7 mouse cellular contexts compared by ENCODE assay signal in the genomic region with DNA sequence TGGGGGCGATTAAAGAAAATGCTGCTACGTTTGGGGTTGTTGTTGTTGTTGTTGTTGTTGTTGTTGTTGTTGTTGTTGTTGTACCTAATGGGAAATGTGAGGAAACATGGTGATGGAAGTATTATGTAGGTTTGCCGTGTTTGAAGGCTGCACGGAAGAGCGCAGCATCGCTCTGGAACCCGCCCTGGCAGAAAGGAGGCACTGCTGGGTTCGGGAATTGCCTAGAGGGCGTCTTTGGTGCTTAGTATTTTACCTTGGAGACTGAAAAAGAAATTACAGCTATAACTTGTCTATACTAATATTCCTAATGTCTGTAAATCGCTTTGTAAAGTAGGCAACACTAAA. TPM values are rescaled to one million over a fixed set of nuclear protein-coding genes. Genes with fewer than 3 reads are reported as not detected.
A peak's percentile ranks its signal among the peaks of the same experiment; 100 is the strongest.
DNase-seq lines count a peak whose midpoint lies in the region; ATAC-seq and TF ChIP-seq lines count a peak whose summit lies in the region.

No protein-coding gene starts in this region.

- WGBS in liver, embryonic 16.5 days (ENCODE audit: insufficient replicate concordance) = 2% methylated on average over 10 of the region's 10 CpGs

- H3K9ac ChIP-seq in liver, embryonic 16.5 days (ENCODE audit: low read depth, low read length) = no peak overlapping the region; the same call in 1 of the 2 replicates

- DNase-seq in testis, postnatal 14 days (ENCODE audit: low spot score) = no peak
- peak; percentile 58 for DNase-seq in embryo, embryonic 10.5 days (ENCODE audit: low spot score)
- peak; percentile 2 for DNase-seq in induced T-regulatory cell, adult 2 months (ENCODE audit: low read depth)
- peak; percentile 32 for DNase-seq in splenic B cell, adult 2 months (ENCODE audit: low read depth, low spot score)
- DNase-seq in B cell, adult 2 months = no peak

- no peaks in the 10 kb centered on the region for H3K36me3 ChIP-seq in testis, adult 2 months (ENCODE audit: control insufficient read depth, insufficient read depth, low read length)
- H3K36me3 ChIP-seq in liver, embryonic 16.5 days (ENCODE audit: control insufficient read depth, insufficient read depth) = no peaks in the 10 kb centered on the region
- no peaks in the 10 kb centered on the region for H3K36me3 ChIP-seq in splenic B cell, adult 2 months (ENCODE audit: control insufficient read depth, insufficient read depth, low read length, poor library complexity, severe bottlenecking)

- ATAC-seq in liver, embryonic 16.5 days (ENCODE audit: low read depth) = no peak

- no peaks in the 10 kb centered on the region for H3K9me3 ChIP-seq in liver, embryonic 16.5 days (replicated peaks; ENCODE audit: control insufficient read depth, low read length)

- H3K27ac ChIP-seq in testis, adult 2 months (ENCODE audit: control insufficient read depth, insufficient read depth, low read depth, low read length) = no peak overlapping the region
- no peak overlapping the region for H3K27ac ChIP-seq in liver, embryonic 16.5 days (ENCODE audit: low read length)

- no peaks in the 10 kb centered on the region for H3K27me3 ChIP-seq in testis, adult 2 months (ENCODE audit: control insufficient read depth, insufficient read depth, low read length)
- H3K27me3 ChIP-seq in liver, embryonic 16.5 days (ENCODE audit: control insufficient read depth, insufficient read depth, low read depth, low read length) = peaks cover 28% of the 10 kb centered on the region
- H3K27me3 ChIP-seq in splenic B cell, adult 2 months (ENCODE audit: control insufficient read depth, insufficient read depth, low read length, poor library complexity, severe bottlenecking) = no peaks in the 10 kb centered on the region

- H3K4me1 ChIP-seq in testis, adult 2 months (ENCODE audit: control insufficient read depth, insufficient read depth, low read length) = peaks cover 5% of the 10 kb centered on the region
- H3K4me1 ChIP-seq in liver, embryonic 16.5 days (ENCODE audit: control insufficient read depth, low read depth, low read length) = no peaks in the 10 kb centered on the region

- no peak for TF ChIP-seq CTCF in testis, adult 2 months (IDR thresholded peaks at IDR 0.05; ENCODE audit: control insufficient read depth, insufficient read depth, insufficient replicate concordance, low read depth, low read length)

- peak overlapping the region; percentile 79 for H3K4me3 ChIP-seq in testis, adult 2 months (ENCODE audit: control insufficient read depth, low read depth, low read length)
- H3K4me3 ChIP-seq in liver, embryonic 16.5 days (ENCODE audit: low read depth, low read length) = peak overlapping the region; percentile 54

- peak overlapping the region; percentile 57 for H3K4me2 ChIP-seq in liver, embryonic 16.5 days (ENCODE audit: low read depth, low read length)

- no peak for TF ChIP-seq POLR2A in testis, adult 2 months (IDR thresholded peaks at IDR 0.05; ENCODE audit: control insufficient read depth, low read depth, low read length)

RNA-seq across cellular contexts. Expression of gene Hdac9, which starts 9.4 kb away (rescaled TPM):
- 2.9 TPM in 2 replicates for polyA plus RNA-seq in testis, adult 2 months (2012; rRNA removed)
- polyA plus RNA-seq in liver, embryonic 16.5 days (2015; fragmentation: Nextera tagmentation; extraction: Ambion mirVana) = 1.4 and 1.6 TPM in 2 replicates

Comparison
In these comparisons a context has a peak if more than half of its experiments do, and no peak if none do; other contexts are left out.
1. DNase-seq: peak in embryo, embryonic 10.5 days (single experiment), induced T-regulatory cell, adult 2 months (single experiment) and splenic B cell, adult 2 months (single experiment); none in testis, postnatal 14 days (single experiment) and B cell, adult 2 months (0 of 2).